Mouse (Mus musculus) forebrain, embryonic 12.5 days (tissue): Measurements from ENCODE around the gene Arf3. TPM values are rescaled to one million over a fixed set of nuclear protein-coding genes. Genes with fewer than 3 reads are reported as not detected.
"Not testable (repeated sequence)": the region's sequence is repeated elsewhere in the genome, so short reads cannot be mapped to it uniquely, and the experiment has no call there.

Experiments used
- ATAC-seq: fragments of 200-750 bp; cut with Nextera tagmentation; 2 replicates; pipeline ENCODE4 v1.8.0; 2017; ENCODE audit warnings: moderate TSS enrichment; ENCODE audit not compliant: low FRiP score
- H3K27ac ChIP-seq: fragments of 300-500 bp; sonication (generic); 2 replicates; pipeline ENCODE4 v1.5.1; 2016; ENCODE audit warnings: mild to moderate bottlenecking
- H3K27me3 ChIP-seq: fragments of 300-500 bp; sonication (generic); 2 replicates; pipeline ENCODE4 v1.6.1; 2016; ENCODE audit warnings: mild to moderate bottlenecking
- H3K36me3 ChIP-seq: fragments of 300-500 bp; sonication (generic); replicated peaks from 2 replicates; pipeline ENCODE4 v1.6.1; 2016; ENCODE audit warnings: mild to moderate bottlenecking
- H3K4me1 ChIP-seq: fragments of 300-500 bp; sonication (generic); 2 replicates; pipeline ENCODE4 v1.6.1; 2016
- H3K4me2 ChIP-seq: fragments of 300-500 bp; sonication (generic); 2 replicates; pipeline ENCODE4 v1.6.1; 2016; ENCODE audit warnings: mild to moderate bottlenecking, moderate library complexity
- H3K4me3 ChIP-seq: fragments of 300-500 bp; sonication (generic); replicated peaks from 2 replicates; pipeline ENCODE4 v1.5.1; 2016; ENCODE audit warnings: mild to moderate bottlenecking
- H3K9ac ChIP-seq: fragments of 300-500 bp; sonication (generic); 2 replicates; pipeline ENCODE4 v1.6.1; 2016; ENCODE audit warnings: mild to moderate bottlenecking
- H3K9me3 ChIP-seq: fragments of 300-500 bp; sonication (generic); 2 replicates; pipeline ENCODE4 v1.6.1; 2016
- WGBS: fragments of 180-500 bp; shearing (Covaris S2); methylation state at CpG from one replicate; pipeline ENCODE4 v1.1.7; 2016; 5-methylcytosine and 5-hydroxymethylcytosine counted together
- polyA plus RNA-seq: library from polyadenylated mRNA; unstranded; fragments of >200 nt; fragmentation: Nextera tagmentation; extraction: Ambion mirVana; gene quantifications from 2 replicates; pipeline ENCODE4 v1.2.1, GENCODE M21; 2016

Gene Arf3
- polyA plus RNA-seq = 58.2 and 58.3 TPM in 2 replicates

GRCm38 (mm10) chr15:98762670-98763529 is at the start of gene Arf3:
Gene Arf3 (minus strand): TSS chr15:98763214.
- H3K27me3 ChIP-seq = peaks cover 34% of the 10 kb centered on the region
- ATAC-seq = peak; percentile 95
- no peaks in the 10 kb centered on the region for H3K9me3 ChIP-seq
- H3K36me3 ChIP-seq = peaks cover 31% of the 10 kb centered on the region
- peak within 1 kb of the TSS; percentile 96 for H3K9ac ChIP-seq
- peak within 1 kb of the TSS; percentile 98 for H3K4me3 ChIP-seq
- H3K27ac ChIP-seq = peak within 1 kb of the TSS; percentile 91
- peaks cover 25% of the 10 kb centered on the region for H3K4me1 ChIP-seq
- under 1% methylated on average over 71 of the region's 76 CpGs for WGBS
- H3K4me2 ChIP-seq = peak within 1 kb of the TSS; percentile 85

DNA sequence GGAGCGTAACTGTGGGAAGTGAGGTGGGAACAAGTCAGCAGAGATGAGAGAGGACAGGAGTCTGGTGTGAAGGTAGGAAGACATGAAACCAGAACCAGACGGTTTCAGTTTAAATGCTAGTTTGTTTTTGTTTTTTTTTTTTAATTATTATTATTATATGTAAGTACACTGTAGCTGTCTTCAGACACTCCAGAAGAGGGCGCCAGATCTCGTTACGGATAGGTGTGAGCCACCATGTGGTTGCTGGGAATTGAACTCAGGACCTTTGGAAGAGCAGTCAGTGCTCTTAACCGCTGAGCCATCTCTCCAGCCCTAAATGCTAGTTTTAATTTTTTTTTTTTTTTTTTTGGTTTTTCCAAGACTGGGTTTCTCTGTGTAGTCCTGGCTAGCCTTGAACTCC is 47.2 kb upstream of the Arf3 start:
- not testable (repeated sequence) for H3K9ac ChIP-seq, H3K27ac ChIP-seq, H3K4me2 ChIP-seq, H3K4me3 ChIP-seq, ATAC-seq, H3K9me3 ChIP-seq
- Histone ChIP-seq H3K27me3 (peaks cover 58% of the 10 kb centered on the region), H3K36me3 (peaks cover 27% of the 10 kb centered on the region), H3K4me1 (peaks cover 39% of the 10 kb centered on the region)
- 79% methylated on average over 6 of the region's 6 CpGs for WGBS

DNA sequence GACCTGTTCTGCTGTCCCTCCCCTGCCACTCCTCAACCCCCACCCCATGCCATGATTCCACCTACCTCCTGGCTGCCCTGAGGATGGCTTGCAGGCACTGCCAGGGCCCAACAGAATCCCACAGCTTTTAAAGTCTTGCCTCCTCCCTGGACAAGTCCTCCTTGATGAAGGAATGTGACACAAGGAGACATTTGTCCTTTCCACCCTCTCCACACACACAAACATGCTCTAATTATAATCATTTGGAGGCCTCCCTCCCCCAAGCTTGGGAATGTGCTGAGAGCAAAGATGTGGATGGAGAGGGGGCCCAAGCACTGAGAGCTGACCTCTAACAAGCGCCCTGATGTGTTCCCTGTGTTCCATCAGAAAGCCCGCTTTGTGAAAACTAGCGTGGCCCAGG is 46.4 kb upstream of the Arf3 start, which contains the start of gene Ddn:
TSS of gene Ddn (minus strand) at position 101 of the 400 bp plus-strand sequence.
- no peak for ATAC-seq
- Histone ChIP-seq H3K36me3 (peaks cover 22% of the 10 kb centered on the region), H3K27me3 (peaks cover 66% of the 10 kb centered on the region), H3K4me3 (peak within 1 kb of the TSS; percentile 42), H3K9me3 (no peaks in the 10 kb centered on the region), H3K9ac (no peak within 1 kb of the TSS), H3K27ac (no peak within 1 kb of the TSS), H3K4me2 (peak within 1 kb of the TSS; percentile 63), H3K4me1 (peaks cover 42% of the 10 kb centered on the region)
- 32% methylated on average over 3 of the region's 3 CpGs for WGBS

GRCm38 (mm10) chr15:98808651-98809134 is 45.7 kb upstream of the Arf3 start:
- 0 out of 2 replicates have a peak overlapping the region, but pooled peaks have one; percentile 63 for H3K4me2 ChIP-seq
- no peak for ATAC-seq
- H3K9me3 ChIP-seq = no peaks in the 10 kb centered on the region
- peaks cover 47% of the 10 kb centered on the region for H3K4me1 ChIP-seq
- H3K27ac ChIP-seq = no peak overlapping the region
- H3K27me3 ChIP-seq = peaks cover 73% of the 10 kb centered on the region
- H3K4me3 ChIP-seq = no peak overlapping the region; the same call in 1 of the 2 replicates
- 4% methylated on average over 6 of the region's 6 CpGs for WGBS
- H3K36me3 ChIP-seq = peaks cover 15% of the 10 kb centered on the region
- no peak overlapping the region for H3K9ac ChIP-seq

DNA sequence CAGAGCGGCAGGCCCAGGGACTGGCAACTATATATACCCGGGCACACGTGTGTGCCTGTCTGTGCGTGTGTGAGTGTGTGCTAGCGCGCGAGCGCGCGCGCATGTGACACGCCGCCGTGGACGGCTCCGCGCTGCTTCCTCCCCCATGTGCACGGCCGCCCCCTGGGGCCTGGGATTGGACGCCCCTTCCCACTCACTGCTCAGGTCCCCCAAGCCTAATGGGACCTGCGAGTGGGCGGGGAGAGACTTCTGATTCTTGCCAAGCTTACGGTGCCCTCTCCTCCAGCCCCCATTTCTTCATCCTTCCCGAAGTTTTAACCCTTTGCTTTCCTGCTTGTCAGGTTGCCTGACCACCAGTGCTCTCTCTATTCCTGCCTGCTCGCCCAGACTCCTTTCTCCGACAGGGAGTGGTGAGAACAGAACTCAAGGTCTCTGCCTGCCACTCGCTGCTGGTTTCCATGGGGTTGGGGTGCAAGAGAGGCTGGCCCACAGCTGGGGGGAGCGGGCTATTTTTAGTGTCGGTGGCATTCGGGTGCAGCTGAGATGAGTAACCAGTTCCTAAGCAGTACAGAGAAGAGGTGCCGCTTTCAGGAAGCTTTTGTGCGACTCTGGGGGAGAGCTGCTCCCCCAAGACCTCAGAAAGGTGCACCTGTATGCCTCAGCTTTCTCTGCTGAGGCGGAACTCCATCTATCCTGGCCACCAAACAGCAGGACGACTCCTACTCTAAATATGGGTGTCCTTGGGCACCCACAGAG is 45.1 kb upstream of the Arf3 start:
- no peaks in the 10 kb centered on the region for H3K9me3 ChIP-seq
- ATAC-seq = no peak; the same call in 1 of the 2 replicates
- peaks cover 79% of the 10 kb centered on the region for H3K27me3 ChIP-seq
- H3K4me1 ChIP-seq = peaks cover 51% of the 10 kb centered on the region
- peaks cover 9% of the 10 kb centered on the region for H3K36me3 ChIP-seq
- 1% methylated on average over 22 of the region's 34 CpGs for WGBS
- peak overlapping the region; percentile 27; the same call in 1 of the 2 replicates for H3K9ac ChIP-seq
- peak overlapping the region; percentile 63 for H3K4me2 ChIP-seq
- H3K4me3 ChIP-seq = peak overlapping the region; percentile 42
- no peak overlapping the region for H3K27ac ChIP-seq

DNA sequence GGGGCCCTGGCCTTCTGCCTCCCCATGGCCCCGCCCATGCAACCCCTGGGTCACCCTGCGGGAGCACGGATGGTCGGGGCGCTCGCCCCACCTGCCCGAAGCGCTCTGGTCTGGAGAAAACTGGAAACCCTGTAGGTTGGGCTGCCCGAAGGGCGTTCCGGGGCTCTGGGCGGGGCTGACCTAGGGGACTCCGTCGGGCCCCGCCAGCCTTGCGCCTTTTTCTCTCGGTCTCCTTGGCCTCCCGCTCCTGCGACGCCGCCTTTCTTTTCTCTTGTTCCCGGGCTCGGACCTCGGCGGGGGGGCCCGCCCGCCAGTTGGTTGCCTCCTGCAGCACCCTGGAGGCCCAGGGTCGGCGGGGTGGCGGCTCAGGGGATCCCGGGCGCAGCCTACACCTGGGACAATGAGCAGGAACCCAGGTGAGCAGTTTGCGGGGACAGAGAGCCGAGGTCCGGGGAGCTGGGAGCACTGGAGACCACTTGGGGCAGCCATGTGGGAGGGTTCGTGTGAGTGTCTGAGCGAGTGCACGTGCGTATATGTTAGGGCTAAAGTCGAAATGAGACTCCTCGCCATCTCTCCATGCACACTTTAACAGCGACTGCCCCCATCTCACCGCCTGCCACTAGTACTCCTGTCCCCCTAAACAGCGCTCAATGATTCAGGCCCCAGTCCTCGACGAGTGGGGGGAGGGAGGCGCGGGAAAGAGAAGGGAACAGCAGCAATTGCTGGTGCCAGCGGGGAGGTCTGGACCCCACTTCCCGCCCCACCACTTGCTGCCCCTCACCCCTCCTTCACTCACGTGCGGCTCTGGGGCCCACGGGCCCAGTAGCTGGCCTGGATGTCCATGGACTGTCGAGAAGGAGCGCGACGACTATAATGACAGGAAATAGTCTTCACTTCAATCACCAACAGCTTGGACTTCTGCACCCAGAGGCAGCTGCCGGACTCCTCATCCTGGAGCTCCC is 44.1 kb upstream of the Arf3 start:
- under 1% methylated on average over 53 of the region's 58 CpGs for WGBS
- H3K9me3 ChIP-seq = no peaks in the 10 kb centered on the region
- H3K36me3 ChIP-seq = no peaks in the 10 kb centered on the region
- peaks cover 89% of the 10 kb centered on the region for H3K27me3 ChIP-seq
- H3K4me3 ChIP-seq = peak overlapping the region; percentile 42
- no peak for ATAC-seq
- H3K9ac ChIP-seq = peak overlapping the region; percentile 27; the same call in 1 of the 2 replicates
- no peak overlapping the region for H3K27ac ChIP-seq
- peaks cover 51% of the 10 kb centered on the region for H3K4me1 ChIP-seq
- H3K4me2 ChIP-seq = peak overlapping the region; percentile 63

- Histone ChIP-seq H3K36me3 (no peaks in the 10 kb centered on the region), H3K4me1 (peaks cover 51% of the 10 kb centered on the region), H3K9ac (no peak overlapping the region), H3K27me3 (peaks cover 97% of the 10 kb centered on the region), H3K4me2 (peak overlapping the region; percentile 75), H3K27ac (no peak overlapping the region), H3K9me3 (no peaks in the 10 kb centered on the region), H3K4me3 (peak overlapping the region; percentile 42)
- WGBS = 2% methylated on average over 30 of the region's 30 CpGs
- ATAC-seq = no peak
These were observed 43.2 kb upstream of the Arf3 start for GRCm38 (mm10) chr15:98806071-98806808.

DNA sequence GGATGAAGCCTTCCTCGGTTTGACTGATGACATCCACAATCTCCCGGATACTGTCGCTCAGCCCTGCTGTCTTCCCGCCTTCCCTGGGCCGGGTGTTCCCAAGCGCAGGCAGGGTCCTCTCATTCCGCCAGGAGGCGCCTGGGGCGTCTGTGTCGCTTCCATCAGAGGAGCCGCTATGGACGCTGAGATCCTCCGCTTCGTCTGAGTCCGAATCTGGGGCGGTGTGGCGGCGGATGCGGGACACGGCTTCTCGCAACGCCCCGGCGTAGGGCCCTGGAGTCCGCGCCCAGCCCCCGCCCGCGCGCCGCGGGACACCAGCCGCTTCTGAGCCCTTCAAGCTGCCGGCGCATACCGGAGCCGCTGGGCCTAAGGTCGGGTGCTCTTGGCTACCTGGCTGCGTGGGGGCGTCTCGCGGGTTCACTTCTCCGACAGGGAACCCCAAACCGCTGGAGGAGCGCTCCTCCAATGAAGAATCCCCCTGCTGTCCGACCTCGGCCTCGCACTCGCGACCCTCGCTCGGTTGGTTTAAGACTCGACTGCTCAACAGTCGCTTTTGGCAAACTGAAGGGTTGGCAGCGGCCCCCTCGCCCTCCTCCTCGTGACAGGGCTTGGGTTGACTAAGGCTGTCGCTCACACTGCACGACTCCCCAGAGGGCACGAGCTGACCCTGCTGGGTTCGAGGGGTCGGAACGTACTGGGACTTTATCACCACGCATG is 42.5 kb upstream of the Arf3 start:
- Histone ChIP-seq H3K36me3 (no peaks in the 10 kb centered on the region), H3K4me1 (peaks cover 51% of the 10 kb centered on the region), H3K27ac (no peak overlapping the region), H3K4me2 (peak overlapping the region; percentile 75), H3K27me3 (peaks cover 97% of the 10 kb centered on the region), H3K9ac (peak overlapping the region; percentile 63), H3K4me3 (peak overlapping the region; percentile 42), H3K9me3 (no peaks in the 10 kb centered on the region)
- peak; percentile 54 for ATAC-seq
- under 1% methylated on average over 57 of the region's 64 CpGs for WGBS

DNA sequence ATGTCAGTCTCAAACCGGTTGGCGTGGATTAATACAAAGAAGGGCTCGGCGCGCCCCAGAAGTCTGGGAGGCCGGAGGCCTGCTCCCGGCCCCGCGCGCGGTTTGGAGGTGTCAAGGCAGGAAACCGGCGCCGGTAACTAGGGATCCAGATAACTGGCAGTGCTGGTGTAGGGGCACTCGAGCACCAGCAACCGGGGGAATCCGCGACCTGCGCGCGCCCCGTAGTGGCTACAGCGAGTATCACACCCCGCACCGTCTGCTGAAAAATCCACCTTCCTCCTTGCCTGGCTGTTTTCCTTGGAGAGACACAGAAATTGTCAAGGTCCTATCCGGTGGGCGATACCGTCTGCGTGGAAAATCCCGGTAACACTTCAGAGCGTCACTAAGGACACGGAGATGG is 41.0 kb upstream of the Arf3 start:
- H3K9ac ChIP-seq = no peak overlapping the region
- H3K9me3 ChIP-seq = no peaks in the 10 kb centered on the region
- under 1% methylated on average over 32 of the region's 32 CpGs for WGBS
- H3K36me3 ChIP-seq = no peaks in the 10 kb centered on the region
- peaks cover 100% of the 10 kb centered on the region for H3K27me3 ChIP-seq
- peaks cover 50% of the 10 kb centered on the region for H3K4me1 ChIP-seq
- H3K27ac ChIP-seq = no peak overlapping the region
- ATAC-seq = no peak
- no peak overlapping the region; the same call in 1 of the 2 replicates for H3K4me3 ChIP-seq
- H3K4me2 ChIP-seq = peak overlapping the region; percentile 30

- H3K9me3 ChIP-seq = no peaks in the 10 kb centered on the region
- ATAC-seq = no peak
- no peaks in the 10 kb centered on the region for H3K36me3 ChIP-seq
- no peak overlapping the region for H3K4me2 ChIP-seq
- H3K4me3 ChIP-seq = no peak overlapping the region
- 2% methylated on average over 8 of the region's 8 CpGs for WGBS
- peaks cover 100% of the 10 kb centered on the region for H3K27me3 ChIP-seq
- H3K27ac ChIP-seq = no peak overlapping the region
- no peak overlapping the region for H3K9ac ChIP-seq
- peaks cover 50% of the 10 kb centered on the region for H3K4me1 ChIP-seq
These were observed 39.9 kb upstream of the Arf3 start for GRCm38 (mm10) chr15:98802926-98803325.
